Mouse (Mus musculus): Measurements from ENCODE around the gene Dock4.

DNA sequence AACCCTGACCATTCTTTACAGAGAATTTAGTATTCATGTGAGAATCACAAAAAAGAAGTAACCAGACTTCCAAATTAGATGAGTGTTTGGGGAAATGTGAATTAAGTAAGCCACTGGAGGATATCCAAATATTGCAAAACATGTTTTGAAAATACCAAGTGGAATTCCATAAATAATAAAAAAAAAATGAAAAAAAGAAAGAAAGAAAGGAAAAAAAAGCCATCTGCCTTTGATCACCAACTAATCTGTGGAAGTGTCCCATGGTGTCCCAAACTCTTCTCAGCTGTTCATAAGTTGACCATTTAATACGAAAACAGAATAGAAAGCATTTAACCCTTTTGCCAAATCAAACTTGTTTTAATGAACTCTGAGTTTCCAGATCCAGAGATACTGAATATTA lies 118.0 kb downstream of the Dock4 start:
- TF ChIP-seq CTCF (IDR thresholded peaks at IDR 0.05; ENCODE audit: borderline replicate concordance, control insufficient read depth, extremely low read depth, insufficient read depth, low read length, poor library complexity) (no peak), POLR2A (IDR thresholded peaks at IDR 0.05; ENCODE audit: control insufficient read depth, extremely low read depth, insufficient read depth, low read length, poor library complexity) (no peak)
